Mouse (Mus musculus) cerebellum, adult 8-10 months (tissue): ENCODE data around the gene Hoxa11.

ENCODE experiments used
- DNase-seq: peaks from one replicate; pipeline ENCODE4 v3.0.0; 2022

Gene Hoxa11

GRCm38 (mm10) chr6:52217895-52218642 lies 27.5 kb downstream of the Hoxa11 start:
- no peak for DNase-seq

GRCm38 (mm10) chr6:52217459-52217768 lies 28.2 kb downstream of the Hoxa11 start:
- DNase-seq = no peak

GRCm38 (mm10) chr6:52216691-52217458 lies 28.7 kb downstream of the Hoxa11 start:
- no peak for DNase-seq

GRCm38 (mm10) chr6:52215771-52216535 lies 29.7 kb downstream of the Hoxa11 start:
- DNase-seq = no peak

- no peak for DNase-seq
Observed at GRCm38 (mm10) chr6:52215070-52215469, 30.5 kb downstream of the Hoxa11 start.

GRCm38 (mm10) chr6:52214271-52214670 lies 31.3 kb downstream of the Hoxa11 start:
- no peak for DNase-seq

- DNase-seq = no peak
Observed at GRCm38 (mm10) chr6:52213119-52213986, 32.3 kb downstream of the Hoxa11 start, which contains the start of the genes Hoxa3 and Gm28308. Hoxa3 (minus strand) TSS chr6:52213336. Gm28308 (minus strand) TSS chr6:52213339.

- DNase-seq = no peak
Observed at GRCm38 (mm10) chr6:52212556-52213118, 33.0 kb downstream of the Hoxa11 start.

GRCm38 (mm10) chr6:52211961-52212360 lies 33.6 kb downstream of the Hoxa11 start:
- no peak for DNase-seq

- peak; percentile 52 for DNase-seq
Observed at GRCm38 (mm10) chr6:52211170-52211935, 34.3 kb downstream of the Hoxa11 start.

- no peak for DNase-seq
Observed at GRCm38 (mm10) chr6:52209685-52210046, 35.9 kb downstream of the Hoxa11 start.

- no peak for DNase-seq
Observed at GRCm38 (mm10) chr6:52208868-52209684, 36.5 kb downstream of the Hoxa11 start.

- no peak for DNase-seq
Observed at GRCm38 (mm10) chr6:52208072-52208867, 37.3 kb downstream of the Hoxa11 start, which contains the start of gene Hoxa6. Hoxa6 (minus strand) TSS chr6:52208722.

- no peak for DNase-seq
Observed at GRCm38 (mm10) chr6:52207684-52207976, 38.0 kb downstream of the Hoxa11 start.

GRCm38 (mm10) chr6:52206882-52207683 lies 38.5 kb downstream of the Hoxa11 start:
- DNase-seq = no peak

GRCm38 (mm10) chr6:52205638-52206621 lies 39.7 kb downstream of the Hoxa11 start:
- no peak for DNase-seq

GRCm38 (mm10) chr6:52205221-52205620 lies 40.4 kb downstream of the Hoxa11 start:
- DNase-seq = no peak
